Mouse (Mus musculus) embryonic facial prominence, embryonic 12.5 days (tissue): ENCODE data around the gene Rmnd5b. TPM values are rescaled to one million over a fixed set of nuclear protein-coding genes. Genes with fewer than 3 reads are reported as not detected.

Experiments
- ATAC-seq: fragments of 200-750 bp; cut with Nextera tagmentation; 2 replicates; pipeline ENCODE4 v1.8.0; 2017; ENCODE audit not compliant: insufficient number of reproducible peaks, insufficient read depth, low FRiP score, low TSS enrichment
- H3K27ac ChIP-seq: fragments of 300-500 bp; sonication (generic); 2 replicates; pipeline ENCODE4 v1.5.1; 2016; ENCODE audit warnings: mild to moderate bottlenecking
- H3K27me3 ChIP-seq: fragments of 300-500 bp; sonication (generic); 2 replicates; pipeline ENCODE4 v1.6.1; 2016; ENCODE audit warnings: mild to moderate bottlenecking, moderate library complexity
- H3K36me3 ChIP-seq: fragments of 300-500 bp; sonication (generic); 2 replicates; pipeline ENCODE4 v1.6.1; 2016; ENCODE audit warnings: mild to moderate bottlenecking
- H3K4me1 ChIP-seq: fragments of 300-500 bp; sonication (generic); 2 replicates; pipeline ENCODE4 v1.6.1; 2016
- H3K4me2 ChIP-seq: fragments of 300-500 bp; sonication (generic); replicated peaks from 2 replicates; pipeline ENCODE4 v1.6.1; 2016; ENCODE audit warnings: mild to moderate bottlenecking, moderate library complexity
- H3K4me3 ChIP-seq: fragments of 300-500 bp; sonication (generic); 2 replicates; pipeline ENCODE4 v1.5.1; 2016; ENCODE audit warnings: mild to moderate bottlenecking
- H3K9ac ChIP-seq: fragments of 300-500 bp; sonication (generic); 2 replicates; pipeline ENCODE4 v1.6.1; 2016; ENCODE audit warnings: mild to moderate bottlenecking, moderate library complexity
- H3K9me3 ChIP-seq: fragments of 300-500 bp; sonication (generic); 2 replicates; pipeline ENCODE4 v1.6.1; 2016; ENCODE audit warnings: mild to moderate bottlenecking, moderate library complexity
- WGBS: fragments of 180-500 bp; shearing (Covaris S2); methylation state at CpG from one replicate; pipeline ENCODE4 v1.1.7; 2016; 5-methylcytosine and 5-hydroxymethylcytosine counted together
- polyA plus RNA-seq: library from polyadenylated mRNA; unstranded; fragments of >200 nt; fragmentation: Nextera tagmentation; extraction: Ambion mirVana; gene quantifications from 2 replicates; pipeline ENCODE4 v1.2.1, GENCODE M21; 2016

Rmnd5b gene
- polyA plus RNA-seq, 1 experiment from 2014 or later, result 43.7 TPM

- no peak for ATAC-seq
- Histone ChIP-seq H3K4me3 (peak overlapping the region; percentile 52), H3K27me3 (peaks cover 6% of the 10 kb centered on the region; the same call in 1 of the 2 replicates), H3K36me3 (no peaks in the 10 kb centered on the region), H3K9ac (peak overlapping the region; percentile 71), H3K4me1 (peaks cover 23% of the 10 kb centered on the region), H3K4me2 (peak overlapping the region; percentile 93), H3K9me3 (no peaks in the 10 kb centered on the region), H3K27ac (peak overlapping the region; percentile 51; the same call in 1 of the 2 replicates)
- 25% methylated on average over 11 of the region's 11 CpGs for WGBS
Observed at GRCm38 (mm10) chr11:51649111-51649888, 13.6 kb upstream of the Rmnd5b start.

GRCm38 (mm10) chr11:51648566-51648965 is 12.9 kb upstream of the Rmnd5b start:
- Histone ChIP-seq H3K36me3 (peaks cover 3% of the 10 kb centered on the region; the same call in 1 of the 2 replicates), H3K9me3 (no peaks in the 10 kb centered on the region), H3K27ac (peak overlapping the region; percentile 51; the same call in 1 of the 2 replicates), H3K9ac (0 out of 2 replicates have a peak overlapping the region, but pooled peaks have one; percentile 21), H3K27me3 (peaks cover 6% of the 10 kb centered on the region; the same call in 1 of the 2 replicates), H3K4me2 (peak overlapping the region; percentile 93), H3K4me1 (peaks cover 23% of the 10 kb centered on the region), H3K4me3 (peak overlapping the region; percentile 12; the same call in 1 of the 2 replicates)
- ATAC-seq, result 0 out of 2 replicates have a peak, but pooled peaks have one; percentile 32
- 18% methylated on average over 3 of the region's 3 CpGs for WGBS

- H3K27ac ChIP-seq, result peak overlapping the region; percentile 55
- H3K4me2 ChIP-seq, result no peak overlapping the region
- no peak overlapping the region for H3K9ac ChIP-seq
- ATAC-seq, result no peak
- peaks cover 6% of the 10 kb centered on the region; the same call in 1 of the 2 replicates for H3K27me3 ChIP-seq
- WGBS, result 70% methylated on average over 15 of the region's 15 CpGs
- H3K4me3 ChIP-seq, result no peak overlapping the region
- H3K36me3 ChIP-seq, result peaks cover 14% of the 10 kb centered on the region
- no peaks in the 10 kb centered on the region for H3K9me3 ChIP-seq
- H3K4me1 ChIP-seq, result peaks cover 23% of the 10 kb centered on the region
Observed at GRCm38 (mm10) chr11:51646751-51647667, 11.3 kb upstream of the Rmnd5b start.

GRCm38 (mm10) chr11:51646245-51646644 is 10.5 kb upstream of the Rmnd5b start:
- Histone ChIP-seq H3K4me1 (peaks cover 23% of the 10 kb centered on the region), H3K9me3 (no peaks in the 10 kb centered on the region), H3K36me3 (peaks cover 14% of the 10 kb centered on the region), H3K27ac (no peak overlapping the region), H3K4me3 (no peak overlapping the region), H3K27me3 (peaks cover 6% of the 10 kb centered on the region; the same call in 1 of the 2 replicates), H3K9ac (no peak overlapping the region), H3K4me2 (no peak overlapping the region)
- no peak for ATAC-seq
- 76% methylated on average over 7 of the region's 7 CpGs for WGBS

GRCm38 (mm10) chr11:51645293-51645692 is 9.6 kb upstream of the Rmnd5b start:
- H3K27me3 ChIP-seq, result peaks cover 1% of the 10 kb centered on the region; the same call in 1 of the 2 replicates
- H3K9me3 ChIP-seq, result no peaks in the 10 kb centered on the region
- H3K9ac ChIP-seq, result no peak overlapping the region
- no peak overlapping the region for H3K27ac ChIP-seq
- H3K4me1 ChIP-seq, result peaks cover 20% of the 10 kb centered on the region
- peaks cover 14% of the 10 kb centered on the region for H3K36me3 ChIP-seq
- 82% methylated on average over 13 of the region's 13 CpGs for WGBS
- ATAC-seq, result no peak
- no peak overlapping the region for H3K4me2 ChIP-seq
- no peak overlapping the region for H3K4me3 ChIP-seq

GRCm38 (mm10) chr11:51644217-51644616 is 8.5 kb upstream of the Rmnd5b start:
- ATAC-seq, result no peak
- H3K9me3 ChIP-seq, result no peaks in the 10 kb centered on the region
- no peak overlapping the region for H3K4me2 ChIP-seq
- peaks cover 10% of the 10 kb centered on the region for H3K4me1 ChIP-seq
- WGBS, result 73% methylated on average over 16 of the region's 16 CpGs
- no peak overlapping the region for H3K9ac ChIP-seq
- no peaks in the 10 kb centered on the region for H3K27me3 ChIP-seq
- no peak overlapping the region for H3K4me3 ChIP-seq
- H3K27ac ChIP-seq, result no peak overlapping the region
- H3K36me3 ChIP-seq, result peaks cover 14% of the 10 kb centered on the region

- ATAC-seq, result no peak
- H3K4me2 ChIP-seq, result no peak overlapping the region; the same call in 1 of the 2 replicates
- no peaks in the 10 kb centered on the region for H3K27me3 ChIP-seq
- H3K9me3 ChIP-seq, result no peaks in the 10 kb centered on the region
- H3K4me1 ChIP-seq, result peaks cover 5% of the 10 kb centered on the region
- peaks cover 14% of the 10 kb centered on the region for H3K36me3 ChIP-seq
- H3K9ac ChIP-seq, result no peak overlapping the region
- H3K4me3 ChIP-seq, result no peak overlapping the region
- WGBS, result 46% methylated on average over 15 of the region's 15 CpGs
- no peak overlapping the region for H3K27ac ChIP-seq
Observed at GRCm38 (mm10) chr11:51643761-51644160, 8.1 kb upstream of the Rmnd5b start.

- Histone ChIP-seq H3K27me3 (no peaks in the 10 kb centered on the region), H3K9ac (no peak overlapping the region), H3K4me2 (no peak overlapping the region), H3K4me1 (peaks cover under 1% of the 10 kb centered on the region), H3K9me3 (no peaks in the 10 kb centered on the region), H3K27ac (no peak overlapping the region), H3K4me3 (no peak overlapping the region), H3K36me3 (peaks cover 14% of the 10 kb centered on the region)
- ATAC-seq, result no peak
- WGBS, result 73% methylated on average over 9 of the region's 9 CpGs
Observed at GRCm38 (mm10) chr11:51643202-51643601, 7.5 kb upstream of the Rmnd5b start.

GRCm38 (mm10) chr11:51640748-51641147 is 5.1 kb upstream of the Rmnd5b start:
- peaks cover 10% of the 10 kb centered on the region; the same call in 1 of the 2 replicates for H3K4me1 ChIP-seq
- WGBS, result 81% methylated on average over 7 of the region's 7 CpGs
- no peak for ATAC-seq
- no peak overlapping the region for H3K27ac ChIP-seq
- H3K9ac ChIP-seq, result no peak overlapping the region
- H3K27me3 ChIP-seq, result no peaks in the 10 kb centered on the region
- peaks cover 14% of the 10 kb centered on the region for H3K36me3 ChIP-seq
- no peak overlapping the region for H3K4me2 ChIP-seq
- H3K4me3 ChIP-seq, result no peak overlapping the region
- no peaks in the 10 kb centered on the region for H3K9me3 ChIP-seq

GRCm38 (mm10) chr11:51638497-51638896 is 2.8 kb upstream of the Rmnd5b start:
- H3K4me3 ChIP-seq, result no peak overlapping the region
- WGBS, result 56% methylated on average over 5 of the region's 5 CpGs

GRCm38 (mm10) chr11:51637971-51638414 is 2.3 kb upstream of the Rmnd5b start:
- H3K4me1 ChIP-seq, result peaks cover 19% of the 10 kb centered on the region
- no peak for ATAC-seq
- peak overlapping the region; percentile 45 for H3K4me2 ChIP-seq
- H3K27me3 ChIP-seq, result no peaks in the 10 kb centered on the region
- H3K36me3 ChIP-seq, result peaks cover 7% of the 10 kb centered on the region; the same call in 1 of the 2 replicates
- H3K4me3 ChIP-seq, result peak overlapping the region; percentile 12; the same call in 1 of the 2 replicates
- WGBS, result 3% methylated on average over 17 of the region's 17 CpGs
- H3K9ac ChIP-seq, result 0 out of 2 replicates have a peak overlapping the region, but pooled peaks have one; percentile 12
- no peaks in the 10 kb centered on the region for H3K9me3 ChIP-seq
- peak overlapping the region; percentile 61; the same call in 1 of the 2 replicates for H3K27ac ChIP-seq

More at GRCm38 (mm10) chr11:51638497-51638896, 2.8 kb upstream of the Rmnd5b start:
- no peaks in the 10 kb centered on the region for H3K9me3 ChIP-seq
- H3K27me3 ChIP-seq, result no peaks in the 10 kb centered on the region
- H3K4me1 ChIP-seq, result peaks cover 19% of the 10 kb centered on the region
- no peak for ATAC-seq
- peak overlapping the region; percentile 45; the same call in 1 of the 2 replicates for H3K4me2 ChIP-seq
- 0 out of 2 replicates have a peak overlapping the region, but pooled peaks have one; percentile 61 for H3K27ac ChIP-seq
- H3K36me3 ChIP-seq, result peaks cover 11% of the 10 kb centered on the region; the same call in 1 of the 2 replicates
- no peak overlapping the region for H3K9ac ChIP-seq
